Mouse (Mus musculus): ENCODE data around the gene Arvcf. TPM values are rescaled to one million over a fixed set of nuclear protein-coding genes. Genes with fewer than 3 reads are reported as not detected.

The Arvcf gene
- polyA plus RNA-seq, 1 experiment from 2014 or later, result 70.2 TPM

DNA sequence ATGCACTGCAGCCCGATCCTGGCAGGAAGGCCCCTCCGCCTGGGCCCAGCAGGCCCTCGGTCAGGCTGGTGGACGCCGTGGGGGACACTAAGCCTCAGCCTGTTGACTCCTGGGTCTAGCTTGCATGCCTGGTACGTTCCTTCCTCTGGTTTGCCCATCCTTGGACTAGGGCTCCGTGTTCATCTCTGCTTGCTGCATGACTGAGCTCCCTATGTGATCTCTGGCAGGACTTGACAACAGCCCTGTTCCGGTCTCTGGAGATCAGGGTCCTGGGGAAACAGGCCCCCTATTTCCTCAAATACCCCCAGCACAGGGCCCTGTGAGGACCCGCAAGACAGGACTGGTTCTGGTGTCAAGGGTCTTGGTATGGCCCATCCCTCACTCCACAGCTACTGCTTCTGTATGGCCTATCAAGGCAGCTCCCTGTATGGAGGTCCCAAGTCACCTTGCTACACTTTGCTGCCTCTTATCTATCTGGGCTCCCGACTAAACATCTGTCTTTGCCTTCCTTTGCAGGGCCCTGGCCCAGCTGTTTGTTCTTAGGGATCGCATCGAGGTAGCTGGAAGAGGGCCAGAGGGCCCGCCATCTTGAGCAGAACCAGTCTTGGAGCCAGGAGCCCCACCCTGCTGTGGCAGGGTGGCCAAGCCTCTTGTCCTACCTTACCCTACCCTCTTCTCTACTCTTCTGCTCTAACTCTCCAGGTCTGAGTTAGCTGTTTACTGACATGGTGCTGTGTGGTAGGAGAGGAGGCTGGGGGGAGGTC lies 57.3 kb downstream of the Arvcf start:
- no peak for ATAC-seq (ENCODE audit: low FRiP score, low TSS enrichment)
- no peak for DNase-seq
- Histone ChIP-seq H3K27me3 (ENCODE audit: control insufficient read depth, insufficient read depth, low read length) (no peaks in the 10 kb centered on the region), H3K4me3 (replicated peaks; ENCODE audit: low read depth, low read length) (no peak overlapping the region), H3K9ac (replicated peaks; ENCODE audit: low read length) (peak overlapping the region; percentile 12; the same call in 1 of the 2 replicates), H3K9me3 (ENCODE audit: control insufficient read depth, low read length) (no peaks in the 10 kb centered on the region), H3K36me3 (ENCODE audit: control insufficient read depth, insufficient read depth, low read length) (peaks cover 91% of the 10 kb centered on the region), H3K4me2 (ENCODE audit: low read length) (no peak overlapping the region), H3K27ac (replicated peaks; ENCODE audit: low read depth, low read length) (peak overlapping the region; percentile 41; the same call in 1 of the 2 replicates), H3K4me1 (ENCODE audit: control insufficient read depth, insufficient read depth, low read length) (peaks cover 16% of the 10 kb centered on the region)
- WGBS, result 91% methylated on average over 13 of the region's 13 CpGs

DNA sequence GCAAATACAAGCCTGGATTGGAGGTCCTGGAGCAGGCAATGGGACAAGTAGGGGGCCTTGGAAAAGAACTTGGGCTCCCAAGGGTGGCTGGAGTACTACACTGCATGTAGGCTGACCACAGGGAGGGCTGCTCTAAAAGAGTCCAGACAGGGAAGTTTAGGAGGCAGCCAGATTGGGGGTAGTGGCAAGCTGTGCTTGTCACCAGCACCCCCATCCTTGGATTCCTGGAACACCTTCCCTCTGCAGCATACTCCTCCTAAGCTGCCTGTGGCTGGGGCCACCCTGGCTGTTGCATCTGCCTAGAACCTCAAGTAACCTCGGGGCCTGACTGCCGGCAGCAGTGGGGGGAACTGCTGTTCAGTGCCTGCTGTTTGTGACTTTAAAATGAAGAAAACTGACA lies 57.9 kb downstream of the Arvcf start:
- Histone ChIP-seq H3K27ac (replicated peaks; ENCODE audit: low read depth, low read length) (peak overlapping the region; percentile 41; the same call in 1 of the 2 replicates), H3K9ac (replicated peaks; ENCODE audit: low read length) (no peak overlapping the region), H3K4me1 (ENCODE audit: control insufficient read depth, insufficient read depth, low read length) (peaks cover 13% of the 10 kb centered on the region), H3K27me3 (ENCODE audit: control insufficient read depth, insufficient read depth, low read length) (no peaks in the 10 kb centered on the region), H3K9me3 (ENCODE audit: control insufficient read depth, low read length) (no peaks in the 10 kb centered on the region), H3K36me3 (ENCODE audit: control insufficient read depth, insufficient read depth, low read length) (peaks cover 92% of the 10 kb centered on the region), H3K4me2 (ENCODE audit: low read length) (no peak overlapping the region), H3K4me3 (replicated peaks; ENCODE audit: low read depth, low read length) (no peak overlapping the region)
- no peak for ATAC-seq (ENCODE audit: low FRiP score, low TSS enrichment)
- no peak for DNase-seq
- 57% methylated on average over 2 of the region's 2 CpGs for WGBS

DNA sequence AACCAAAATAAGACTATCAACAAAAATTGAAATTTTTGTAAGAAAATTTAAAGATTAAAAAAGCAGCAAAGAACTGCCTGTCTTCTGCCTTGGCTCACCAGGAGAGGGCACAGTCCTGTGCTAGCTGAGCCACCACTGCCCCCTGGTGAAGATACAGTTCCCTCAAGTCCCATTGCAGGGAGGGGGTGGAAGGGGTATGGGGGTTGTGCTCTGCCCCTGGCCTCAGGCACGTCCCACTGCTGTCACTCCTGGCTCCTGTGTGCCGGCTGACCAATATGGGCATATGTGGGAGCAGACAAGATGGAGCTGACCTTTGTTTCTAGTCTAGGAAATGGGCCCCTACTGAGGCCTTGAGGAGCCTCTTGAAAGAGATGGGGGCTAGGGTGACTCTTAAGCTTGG lies 58.3 kb downstream of the Arvcf start:
- Histone ChIP-seq H3K9me3 (ENCODE audit: control insufficient read depth, low read length) (no peaks in the 10 kb centered on the region), H3K4me3 (replicated peaks; ENCODE audit: low read depth, low read length) (no peak overlapping the region), H3K36me3 (ENCODE audit: control insufficient read depth, insufficient read depth, low read length) (peaks cover 90% of the 10 kb centered on the region), H3K27ac (replicated peaks; ENCODE audit: low read depth, low read length) (peak overlapping the region; percentile 26; the same call in 1 of the 2 replicates), H3K4me1 (ENCODE audit: control insufficient read depth, insufficient read depth, low read length) (peaks cover 13% of the 10 kb centered on the region), H3K4me2 (ENCODE audit: low read length) (no peak overlapping the region), H3K27me3 (ENCODE audit: control insufficient read depth, insufficient read depth, low read length) (no peaks in the 10 kb centered on the region), H3K9ac (replicated peaks; ENCODE audit: low read length) (no peak overlapping the region)
- ATAC-seq (ENCODE audit: low FRiP score, low TSS enrichment), result peak; percentile 44; the same call in 1 of the 2 replicates
- DNase-seq, result peak; percentile 74
- WGBS, result 14% methylated on average over 2 of the region's 2 CpGs

DNA sequence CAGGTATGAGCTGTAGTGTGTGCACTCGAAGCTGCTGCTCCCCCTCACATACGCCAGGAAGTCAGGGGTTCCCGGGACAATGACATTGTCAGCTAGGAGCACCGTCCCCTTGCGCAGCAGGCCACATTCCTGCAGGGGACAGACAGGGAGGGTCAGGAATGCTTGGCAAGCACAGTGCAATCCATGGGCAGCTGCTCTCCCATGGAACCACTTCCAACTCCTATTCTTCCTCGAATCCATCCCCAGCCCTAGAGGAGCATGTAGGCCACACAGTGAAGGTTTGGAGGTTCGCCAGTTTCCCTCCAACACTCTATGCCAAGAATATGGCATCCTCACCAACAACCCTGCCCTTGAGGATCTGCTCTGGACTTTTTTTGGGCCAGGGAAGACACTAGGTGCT lies 59.9 kb downstream of the Arvcf start:
- no peak overlapping the region for H3K9ac ChIP-seq (replicated peaks; ENCODE audit: low read length)
- no peaks in the 10 kb centered on the region for H3K9me3 ChIP-seq (ENCODE audit: control insufficient read depth, low read length)
- no peak for ATAC-seq (ENCODE audit: low FRiP score, low TSS enrichment)
- no peak for DNase-seq
- WGBS, result 79% methylated on average over 7 of the region's 7 CpGs
- no peak overlapping the region for H3K4me3 ChIP-seq (replicated peaks; ENCODE audit: low read depth, low read length)
- no peaks in the 10 kb centered on the region for H3K27me3 ChIP-seq (ENCODE audit: control insufficient read depth, insufficient read depth, low read length)
- H3K4me1 ChIP-seq (ENCODE audit: control insufficient read depth, insufficient read depth, low read length), result peaks cover 10% of the 10 kb centered on the region; the same call in 1 of the 2 replicates
- H3K36me3 ChIP-seq (ENCODE audit: control insufficient read depth, insufficient read depth, low read length), result peaks cover 78% of the 10 kb centered on the region
- H3K4me2 ChIP-seq (ENCODE audit: low read length), result no peak overlapping the region
- 0 out of 2 replicates have a peak overlapping the region, but pooled peaks have one; percentile 41 for H3K27ac ChIP-seq (replicated peaks; ENCODE audit: low read depth, low read length)

DNA sequence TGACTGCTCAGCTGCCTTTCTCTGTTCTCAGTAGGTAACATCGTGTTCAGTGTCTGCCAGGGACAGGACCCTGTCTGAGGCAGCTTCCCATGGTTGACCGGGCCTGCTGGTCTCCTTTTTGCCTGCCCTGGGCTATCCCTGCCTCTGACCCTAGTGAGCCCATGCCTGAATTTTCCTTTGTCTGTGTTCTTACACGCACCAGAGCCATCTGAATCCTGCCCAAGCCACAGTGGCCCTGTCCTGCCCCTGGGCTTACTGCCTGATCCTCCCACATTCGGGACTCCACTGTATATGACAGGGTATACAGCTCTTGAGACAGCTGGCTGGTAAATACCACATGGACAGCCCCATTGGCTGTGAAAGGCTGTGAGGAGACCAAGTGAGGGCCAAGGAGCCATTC lies 61.8 kb downstream of the Arvcf start:
- Histone ChIP-seq H3K4me1 (ENCODE audit: control insufficient read depth, insufficient read depth, low read length) (peaks cover 10% of the 10 kb centered on the region; the same call in 1 of the 2 replicates), H3K4me3 (replicated peaks; ENCODE audit: low read depth, low read length) (no peak overlapping the region), H3K27ac (replicated peaks; ENCODE audit: low read depth, low read length) (no peak overlapping the region; the same call in 1 of the 2 replicates), H3K4me2 (ENCODE audit: low read length) (no peak overlapping the region), H3K36me3 (ENCODE audit: control insufficient read depth, insufficient read depth, low read length) (peaks cover 60% of the 10 kb centered on the region), H3K9me3 (ENCODE audit: control insufficient read depth, low read length) (no peaks in the 10 kb centered on the region), H3K27me3 (ENCODE audit: control insufficient read depth, insufficient read depth, low read length) (no peaks in the 10 kb centered on the region), H3K9ac (replicated peaks; ENCODE audit: low read length) (no peak overlapping the region)
- 57% methylated on average over 4 of the region's 4 CpGs for WGBS
- no peak for DNase-seq
- no peak for ATAC-seq (ENCODE audit: low FRiP score, low TSS enrichment)

DNA sequence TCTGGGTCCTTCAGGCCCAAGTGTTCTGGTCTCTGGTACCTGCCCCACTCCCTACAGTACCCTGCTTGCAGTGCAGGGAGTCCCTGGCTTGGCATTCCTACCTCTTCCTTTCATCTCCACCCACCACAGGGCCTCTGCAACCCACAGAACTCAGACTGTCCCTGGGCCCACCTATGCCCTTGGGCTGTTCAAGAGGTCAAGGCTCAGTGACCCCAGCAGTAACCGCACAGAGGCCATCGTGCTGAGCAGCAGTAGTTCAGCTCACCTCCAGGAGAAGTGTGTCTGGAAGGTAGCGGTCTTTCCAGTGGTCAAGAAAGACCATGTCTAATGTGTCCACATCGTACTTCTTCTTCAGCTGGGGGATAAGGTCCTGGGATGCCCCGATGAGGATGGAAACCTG lies 62.4 kb downstream of the Arvcf start:
- Histone ChIP-seq H3K4me2 (ENCODE audit: low read length) (no peak overlapping the region), H3K4me3 (replicated peaks; ENCODE audit: low read depth, low read length) (no peak overlapping the region), H3K27me3 (ENCODE audit: control insufficient read depth, insufficient read depth, low read length) (no peaks in the 10 kb centered on the region), H3K4me1 (ENCODE audit: control insufficient read depth, insufficient read depth, low read length) (peaks cover 10% of the 10 kb centered on the region; the same call in 1 of the 2 replicates), H3K27ac (replicated peaks; ENCODE audit: low read depth, low read length) (no peak overlapping the region; the same call in 1 of the 2 replicates), H3K9me3 (ENCODE audit: control insufficient read depth, low read length) (no peaks in the 10 kb centered on the region), H3K9ac (replicated peaks; ENCODE audit: low read length) (no peak overlapping the region), H3K36me3 (ENCODE audit: control insufficient read depth, insufficient read depth, low read length) (peaks cover 55% of the 10 kb centered on the region)
- WGBS, result 83% methylated on average over 5 of the region's 5 CpGs
- no peak for ATAC-seq (ENCODE audit: low FRiP score, low TSS enrichment)
- DNase-seq, result no peak

DNA sequence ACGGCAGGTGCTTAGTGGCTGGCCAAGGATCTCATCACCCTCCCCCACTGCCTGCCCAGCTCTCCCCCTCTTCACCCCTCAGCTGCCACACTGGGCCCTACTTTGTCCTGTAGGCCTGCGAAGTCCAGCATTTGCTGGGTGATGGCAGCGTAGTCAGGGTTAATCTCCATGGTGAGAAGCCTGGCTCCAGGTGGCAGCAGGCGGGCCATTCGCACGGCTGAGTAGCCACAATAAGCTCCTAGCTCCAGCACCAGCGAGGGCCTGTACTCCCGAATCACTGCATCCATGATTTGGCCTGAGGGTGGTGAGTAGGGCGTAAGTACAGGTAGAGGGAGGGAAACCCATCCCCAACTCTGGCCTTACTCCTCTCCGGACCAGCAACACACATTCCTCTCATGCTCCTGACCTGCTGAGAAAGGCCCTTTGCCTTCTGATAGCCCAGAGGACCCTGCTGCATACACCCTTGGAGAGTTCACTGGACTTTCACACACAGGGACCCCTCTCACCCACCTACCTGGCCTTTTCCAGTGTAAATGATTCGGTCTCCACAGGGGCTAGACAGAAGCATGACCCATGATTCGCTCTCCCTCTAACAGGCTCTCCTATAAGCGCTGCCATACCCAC lies 63.2 kb downstream of the Arvcf start:
- no peak overlapping the region for H3K9ac ChIP-seq (replicated peaks; ENCODE audit: low read length)
- WGBS, result 45% methylated on average over 13 of the region's 13 CpGs
- no peak for DNase-seq
- H3K27ac ChIP-seq (replicated peaks; ENCODE audit: low read depth, low read length), result 0 out of 2 replicates have a peak overlapping the region, but pooled peaks have one; percentile 32
- no peak overlapping the region for H3K4me2 ChIP-seq (ENCODE audit: low read length)
- 0 out of 2 replicates have a peak, but pooled peaks have one; percentile 6 for ATAC-seq (ENCODE audit: low FRiP score, low TSS enrichment)
- H3K4me3 ChIP-seq (replicated peaks; ENCODE audit: low read depth, low read length), result no peak overlapping the region
- H3K27me3 ChIP-seq (ENCODE audit: control insufficient read depth, insufficient read depth, low read length), result no peaks in the 10 kb centered on the region
- no peaks in the 10 kb centered on the region for H3K9me3 ChIP-seq (ENCODE audit: control insufficient read depth, low read length)
- peaks cover 10% of the 10 kb centered on the region; the same call in 1 of the 2 replicates for H3K4me1 ChIP-seq (ENCODE audit: control insufficient read depth, insufficient read depth, low read length)
- H3K36me3 ChIP-seq (ENCODE audit: control insufficient read depth, insufficient read depth, low read length), result peaks cover 49% of the 10 kb centered on the region

DNA sequence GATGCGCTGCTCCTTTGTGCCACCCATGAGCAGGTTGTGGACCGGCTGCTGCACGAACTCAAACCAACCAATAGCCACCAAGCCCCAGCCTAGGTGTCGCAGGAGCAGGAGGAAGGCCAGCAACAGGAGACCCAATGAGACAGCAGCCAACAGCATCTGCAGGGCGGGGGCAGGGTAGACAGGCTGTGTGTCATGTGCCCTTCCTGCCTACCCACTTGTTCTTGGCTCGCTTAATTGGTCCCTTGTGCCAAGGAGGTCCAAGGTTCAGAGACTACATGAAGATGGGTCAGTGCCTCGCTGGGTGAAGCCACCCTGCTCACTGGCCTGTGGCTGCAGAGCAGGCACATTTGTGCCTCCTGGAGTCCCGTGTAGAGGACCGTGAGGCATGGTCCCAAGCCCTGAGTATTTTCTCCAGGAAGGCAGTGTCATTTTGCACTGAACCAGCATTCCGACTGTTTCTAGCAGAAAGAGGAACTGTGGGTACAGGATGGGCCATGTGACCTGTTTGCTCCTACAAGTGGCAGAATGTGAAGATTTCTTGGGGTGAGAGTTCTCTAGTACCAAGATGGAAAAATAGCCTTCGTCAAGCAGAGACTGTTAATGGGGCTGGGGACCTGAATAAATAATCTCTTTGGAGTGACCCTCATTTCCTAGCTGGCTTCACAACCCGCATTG lies 64.0 kb downstream of the Arvcf start:
- 81% methylated on average over 12 of the region's 12 CpGs for WGBS
- Histone ChIP-seq H3K9me3 (ENCODE audit: control insufficient read depth, low read length) (no peaks in the 10 kb centered on the region), H3K4me1 (ENCODE audit: control insufficient read depth, insufficient read depth, low read length) (peaks cover 10% of the 10 kb centered on the region; the same call in 1 of the 2 replicates), H3K9ac (replicated peaks; ENCODE audit: low read length) (no peak overlapping the region), H3K27me3 (ENCODE audit: control insufficient read depth, insufficient read depth, low read length) (no peaks in the 10 kb centered on the region), H3K4me2 (ENCODE audit: low read length) (no peak overlapping the region), H3K4me3 (replicated peaks; ENCODE audit: low read depth, low read length) (no peak overlapping the region), H3K27ac (replicated peaks; ENCODE audit: low read depth, low read length) (no peak overlapping the region), H3K36me3 (ENCODE audit: control insufficient read depth, insufficient read depth, low read length) (peaks cover 41% of the 10 kb centered on the region)
- DNase-seq, result no peak
- no peak for ATAC-seq (ENCODE audit: low FRiP score, low TSS enrichment)

Data from midbrain, embryonic 14.5 days (tissue).